Mouse (Mus musculus) T-helper 2 cell (primary cell): ENCODE results near the gene Rhobtb1.

Experiments used
- in situ Hi-C: fragments of 300-600 bp; cut with MboI, MseI; formaldehyde crosslinking; loops from one replicate; pipeline ENCODE4 v1.15.1; 2025; ENCODE audit warnings: high pct_unique_total_duplicates

Gene Rhobtb1

GRCm38 (mm10) chr10:69321519-69322035, 170.3 kb downstream of the Rhobtb1 start:
- in situ Hi-C loops, result no loop called here

GRCm38 (mm10) chr10:69323986-69324385, 172.8 kb downstream of the Rhobtb1 start:
- in situ Hi-C loops, result no loop called here

GRCm38 (mm10) chr10:69324816-69325215, 173.6 kb downstream of the Rhobtb1 start:
- in situ Hi-C loops, result no loop called here

- in situ Hi-C loops, result no loop called here
Measured at GRCm38 (mm10) chr10:69326433-69326832, 175.2 kb downstream of the Rhobtb1 start.

GRCm38 (mm10) chr10:69327362-69327761, 176.1 kb downstream of the Rhobtb1 start:
- in situ Hi-C loops, result no loop called here

GRCm38 (mm10) chr10:69328029-69328655, 176.9 kb downstream of the Rhobtb1 start:
- in situ Hi-C loops, result no loop called here

- in situ Hi-C loops, result no loop called here
Measured at GRCm38 (mm10) chr10:69328656-69329046, 177.4 kb downstream of the Rhobtb1 start.

- in situ Hi-C loops, result no loop called here
Measured at GRCm38 (mm10) chr10:69331231-69331630, 180.0 kb downstream of the Rhobtb1 start.

GRCm38 (mm10) chr10:69333212-69333611, 182.0 kb downstream of the Rhobtb1 start:
- in situ Hi-C loops, result no loop called here

- in situ Hi-C loops, result no loop called here
Measured at GRCm38 (mm10) chr10:69334271-69335194, 183.3 kb downstream of the Rhobtb1 start.

- in situ Hi-C loops, result no loop called here
Measured at GRCm38 (mm10) chr10:69335195-69335536, 183.9 kb downstream of the Rhobtb1 start.

- in situ Hi-C loops, result no loop called here
Measured at GRCm38 (mm10) chr10:69335611-69336010, 184.4 kb downstream of the Rhobtb1 start.

- in situ Hi-C loops, result no loop called here
Measured at GRCm38 (mm10) chr10:69336219-69336618, 185.0 kb downstream of the Rhobtb1 start.

GRCm38 (mm10) chr10:69340001-69340400, 188.8 kb downstream of the Rhobtb1 start:
- in situ Hi-C loops, result no loop called here
